ENCODE assay signal across 24 mouse cellular contexts in the genomic region with DNA sequence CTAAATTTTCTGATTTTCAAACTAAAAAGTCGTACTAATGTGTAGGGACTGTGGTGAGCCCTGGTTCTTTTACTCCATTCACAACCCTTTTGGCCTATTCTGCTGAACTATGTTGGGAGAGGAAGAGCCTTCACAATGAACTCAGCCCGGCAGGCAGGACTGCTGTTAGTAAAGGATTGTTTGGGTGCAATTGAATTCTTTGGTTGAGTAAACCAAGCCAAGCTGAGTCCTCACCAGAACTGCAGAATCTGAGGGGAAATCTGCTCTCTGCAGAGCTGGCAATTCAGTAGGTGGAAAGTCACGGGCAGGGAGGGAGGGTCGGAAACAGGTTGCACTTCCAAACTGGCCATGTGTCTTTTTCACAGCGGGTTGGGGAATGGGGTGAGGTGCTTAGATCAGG. TPM values are rescaled to one million over a fixed set of nuclear protein-coding genes. Genes with fewer than 3 reads are reported as not detected.
A peak's percentile ranks its signal among the peaks of the same experiment; 100 is the strongest.
DNase-seq lines count a peak whose midpoint lies in the region; ATAC-seq and TF ChIP-seq lines count a peak whose summit lies in the region.
"Had no signal": no experiment of that assay in that cellular context is flagged by ENCODE, and none has a peak within 500 bp of the region (broad histone marks: within the 10 kb centered on the region; RNA-seq: fewer than 3 reads in every experiment).

No protein-coding gene starts in this region.

- TF ChIP-seq POLR2A in brain, embryonic 14.5 days (IDR thresholded peaks at IDR 0.05; ENCODE audit: borderline replicate concordance, extremely low read depth, insufficient read depth, insufficient read length, poor library complexity, severe bottlenecking), result no peak

- H3K4me2 ChIP-seq in hindbrain, embryonic 16.5 days (ENCODE audit: low read length), result no peak overlapping the region
- no peak overlapping the region for H3K4me2 ChIP-seq in hindbrain, embryonic 14.5 days (replicated peaks)
- H3K4me2 ChIP-seq in forebrain, embryonic 12.5 days, result no peak overlapping the region
- no peak overlapping the region for H3K4me2 ChIP-seq in intestine, embryonic 15.5 days (replicated peaks)
- H3K4me2 ChIP-seq: embryonic facial prominence, embryonic 12.5 days; heart, embryonic 15.5 days; limb, embryonic 12.5 days; liver, embryonic 12.5 days had no signal

- peak; percentile 46; the same call in 1 of the 2 replicates for ATAC-seq in hindbrain, embryonic 16.5 days
- no peak for ATAC-seq in hindbrain, embryonic 14.5 days (ENCODE audit: low FRiP score)
- ATAC-seq in forebrain, embryonic 12.5 days (ENCODE audit: low FRiP score), result peak; percentile 42; the same call in 1 of the 2 replicates
- ATAC-seq in intestine, embryonic 15.5 days, result no peak
- ATAC-seq: liver, embryonic 12.5 days had no signal

- H3K36me3 ChIP-seq in hindbrain, embryonic 16.5 days (ENCODE audit: control insufficient read depth, insufficient read depth, low read length), result no peaks in the 10 kb centered on the region
- no peaks in the 10 kb centered on the region for H3K36me3 ChIP-seq in hindbrain, embryonic 14.5 days (replicated peaks; ENCODE audit: control insufficient read depth, insufficient read depth)
- no peaks in the 10 kb centered on the region for H3K36me3 ChIP-seq in forebrain, embryonic 12.5 days (replicated peaks)
- H3K36me3 ChIP-seq in intestine, embryonic 15.5 days, result no peaks in the 10 kb centered on the region
- H3K36me3 ChIP-seq: embryonic facial prominence, embryonic 12.5 days; G1E; limb, embryonic 12.5 days; liver, embryonic 12.5 days; midbrain, embryonic 10.5 days had no signal

- H3K4me1 ChIP-seq in hindbrain, embryonic 16.5 days (ENCODE audit: control insufficient read depth, insufficient read depth, low read depth, low read length), result peaks cover 9% of the 10 kb centered on the region
- peaks cover 11% of the 10 kb centered on the region; the same call in 1 of the 2 replicates for H3K4me1 ChIP-seq in hindbrain, embryonic 14.5 days (replicated peaks; ENCODE audit: control insufficient read depth, insufficient read depth, low read length)
- peaks cover 31% of the 10 kb centered on the region for H3K4me1 ChIP-seq in forebrain, embryonic 12.5 days
- H3K4me1 ChIP-seq in intestine, embryonic 15.5 days (replicated peaks), result no peaks in the 10 kb centered on the region
- H3K4me1 ChIP-seq: embryonic facial prominence, embryonic 12.5 days; liver, embryonic 12.5 days had no signal

- no peak for DNase-seq in hindbrain, embryonic 14.5 days (ENCODE audit: low spot score)
- DNase-seq in brain, embryonic 14.5 days (ENCODE audit: low read depth), result peak; percentile 85
- peak; percentile 58 for DNase-seq in retina, embryonic 14.5 days (ENCODE audit: low spot score)
- DNase-seq in cerebellum, postnatal 25 days, result no peak
- DNase-seq: adrenal gland, adult 8-10 months; B cell, adult 2 months; cerebellum, adult 2 months; cerebellum, postnatal 36 days; gastrocnemius, adult 2 months; kidney, adult 9 months; kidney, postnatal 25 days; lung, adult 18-20 months; lung, postnatal 10 days; right cerebral cortex, postnatal 25 days; spleen, adult 18-20 months had no signal

- H3K9me3 ChIP-seq in hindbrain, embryonic 16.5 days (ENCODE audit: control insufficient read depth, low read length), result no peaks in the 10 kb centered on the region
- H3K9me3 ChIP-seq in hindbrain, embryonic 14.5 days (ENCODE audit: control insufficient read depth, low read length), result no peaks in the 10 kb centered on the region
- no peaks in the 10 kb centered on the region for H3K9me3 ChIP-seq in forebrain, embryonic 12.5 days
- no peaks in the 10 kb centered on the region for H3K9me3 ChIP-seq in intestine, embryonic 15.5 days
- H3K9me3 ChIP-seq: embryonic facial prominence, embryonic 12.5 days; G1E; heart, embryonic 15.5 days; limb, embryonic 12.5 days; liver, embryonic 12.5 days; midbrain, embryonic 10.5 days had no signal

- H3K4me3 ChIP-seq in hindbrain, embryonic 16.5 days (ENCODE audit: low read length), result no peak overlapping the region
- no peak overlapping the region for H3K4me3 ChIP-seq in hindbrain, embryonic 14.5 days (replicated peaks; ENCODE audit: low read length)
- H3K4me3 ChIP-seq in forebrain, embryonic 12.5 days (replicated peaks), result no peak overlapping the region
- no peak overlapping the region for H3K4me3 ChIP-seq in intestine, embryonic 15.5 days (replicated peaks)
- H3K4me3 ChIP-seq: embryonic facial prominence, embryonic 12.5 days; gastrocnemius, adult 2 months; heart, embryonic 15.5 days; limb, embryonic 12.5 days; liver, embryonic 12.5 days; midbrain, embryonic 10.5 days had no signal

- H3K9ac ChIP-seq in hindbrain, embryonic 16.5 days (ENCODE audit: low read depth, low read length), result no peak overlapping the region
- H3K9ac ChIP-seq in hindbrain, embryonic 14.5 days, result no peak overlapping the region
- no peak overlapping the region for H3K9ac ChIP-seq in forebrain, embryonic 12.5 days
- no peak overlapping the region for H3K9ac ChIP-seq in intestine, embryonic 15.5 days
- H3K9ac ChIP-seq: embryonic facial prominence, embryonic 12.5 days; heart, embryonic 15.5 days; limb, embryonic 12.5 days; liver, embryonic 12.5 days had no signal

- H3K27me3 ChIP-seq in hindbrain, embryonic 16.5 days (replicated peaks; ENCODE audit: control insufficient read depth, insufficient read depth, low read length), result no peaks in the 10 kb centered on the region
- H3K27me3 ChIP-seq in hindbrain, embryonic 14.5 days (ENCODE audit: control insufficient read depth, insufficient read depth, low read length), result no peaks in the 10 kb centered on the region
- H3K27me3 ChIP-seq in forebrain, embryonic 12.5 days, result peaks cover 23% of the 10 kb centered on the region
- H3K27me3 ChIP-seq in intestine, embryonic 15.5 days (replicated peaks), result no peaks in the 10 kb centered on the region
- H3K27me3 ChIP-seq: embryonic facial prominence, embryonic 12.5 days; heart, embryonic 15.5 days; limb, embryonic 12.5 days; liver, embryonic 12.5 days had no signal

- WGBS in hindbrain, embryonic 16.5 days, result 51% methylated on average over 5 of the region's 5 CpGs
- 49% methylated on average over 5 of the region's 5 CpGs for WGBS in hindbrain, embryonic 14.5 days
- WGBS in forebrain, embryonic 12.5 days, result 34% methylated on average over 5 of the region's 5 CpGs
- WGBS in intestine, embryonic 15.5 days, result 71% methylated on average over 5 of the region's 5 CpGs

- peak overlapping the region; percentile 48; the same call in 1 of the 2 replicates for H3K27ac ChIP-seq in hindbrain, embryonic 16.5 days (ENCODE audit: low read depth, low read length)
- H3K27ac ChIP-seq in hindbrain, embryonic 14.5 days, result no peak overlapping the region
- H3K27ac ChIP-seq in forebrain, embryonic 12.5 days, result peak overlapping the region; percentile 61; the same call in 1 of the 2 replicates
- H3K27ac ChIP-seq in intestine, embryonic 15.5 days, result no peak overlapping the region
- H3K27ac ChIP-seq: embryonic facial prominence, embryonic 12.5 days; gastrocnemius, adult 2 months; heart, embryonic 15.5 days; limb, embryonic 12.5 days; liver, embryonic 12.5 days; midbrain, embryonic 10.5 days had no signal

- no peak for TF ChIP-seq CTCF in brain, embryonic 14.5 days (IDR thresholded peaks at IDR 0.05; ENCODE audit: borderline replicate concordance, extremely low read depth, insufficient read depth, insufficient read length)

RNA-seq across cellular contexts. Expression of a gene that starts 39.3 kb away (rescaled TPM):
- polyA plus RNA-seq in hindbrain, embryonic 16.5 days (2015; fragmentation: Nextera tagmentation; extraction: Ambion mirVana), result 11.2 and 12.9 TPM in 2 replicates
- 7.3 and 8.8 TPM in 2 replicates for polyA plus RNA-seq in hindbrain, embryonic 14.5 days (2014; fragmentation: Nextera tagmentation; extraction: Ambion mirVana)
- polyA plus RNA-seq in brain, embryonic 14.5 days (2012; rRNA removed), result 13.0 and 18.3 TPM in 2 replicates
- polyA plus RNA-seq in forebrain, embryonic 12.5 days (2016; fragmentation: Nextera tagmentation; extraction: Ambion mirVana), result 10.4 and 10.9 TPM in 2 replicates
- polyA plus RNA-seq in intestine, embryonic 15.5 days (2015; fragmentation: Nextera tagmentation; extraction: Ambion mirVana), result 8.3 and 10.4 TPM in 2 replicates
- polyA plus RNA-seq: G1E had no signal

Comparison
In these comparisons a context has a peak if more than half of its experiments do, and no peak if none do; other contexts are left out.
1. ATAC-seq: peak in hindbrain, embryonic 16.5 days (single experiment) and forebrain, embryonic 12.5 days (single experiment); none in hindbrain, embryonic 14.5 days (single experiment) and intestine, embryonic 15.5 days (single experiment).
2. H3K27ac ChIP-seq: peak in hindbrain, embryonic 16.5 days (single experiment) and forebrain, embryonic 12.5 days (single experiment); none in hindbrain, embryonic 14.5 days (single experiment) and intestine, embryonic 15.5 days (single experiment).
3. DNase-seq: peak in brain, embryonic 14.5 days (single experiment) and retina, embryonic 14.5 days (single experiment); none in hindbrain, embryonic 14.5 days (single experiment) and cerebellum, postnatal 25 days (0 of 2).